ENCODE assay signal across 19 mouse cellular contexts in genomic region chr9:83079724-83080123, GRCm38 (mm10).
"Had no signal": no experiment of that assay in that cellular context is flagged by ENCODE, and none has a peak within 500 bp of the region (broad histone marks: within the 10 kb centered on the region; RNA-seq: fewer than 3 reads in every experiment).

No protein-coding gene starts in this region.

- H3K27ac ChIP-seq: midbrain, embryonic 10.5 days; midbrain, embryonic 12.5 days; neural tube, embryonic 13.5 days; neural tube, embryonic 15.5 days had no signal

- H3K36me3 ChIP-seq: midbrain, embryonic 10.5 days; midbrain, embryonic 12.5 days; neural tube, embryonic 13.5 days; neural tube, embryonic 15.5 days had no signal

- H3K27me3 ChIP-seq: midbrain, embryonic 12.5 days; neural tube, embryonic 13.5 days; neural tube, embryonic 15.5 days had no signal

- DNase-seq: lung, adult 18-20 months; lung, embryonic 14.5 days; lung, postnatal 10 days; lung, postnatal 4 days; midbrain, embryonic 14.5 days; retina, postnatal 1 day; right cerebral cortex, adult 18-20 months; right cerebral cortex, postnatal 25 days; right cerebral cortex, postnatal 4 days; spleen, adult 18-20 months; thymus, adult 18-20 months; thymus, postnatal 14 days; thymus, postnatal 36 days had no signal

- H3K4me2 ChIP-seq: lung, embryonic 14.5 days; midbrain, embryonic 12.5 days; neural tube, embryonic 13.5 days; neural tube, embryonic 15.5 days had no signal

- H3K4me1 ChIP-seq: midbrain, embryonic 12.5 days; neural tube, embryonic 13.5 days; neural tube, embryonic 15.5 days had no signal

- H3K4me3 ChIP-seq: midbrain, embryonic 10.5 days; midbrain, embryonic 12.5 days; myocyte; neural tube, embryonic 13.5 days; neural tube, embryonic 15.5 days had no signal

- H3K9me3 ChIP-seq: midbrain, embryonic 10.5 days; midbrain, embryonic 12.5 days; neural tube, embryonic 13.5 days; neural tube, embryonic 15.5 days had no signal

- ATAC-seq: midbrain, embryonic 16.5 days had no signal

- H3K9ac ChIP-seq: lung, embryonic 14.5 days; midbrain, embryonic 12.5 days; neural tube, embryonic 13.5 days; neural tube, embryonic 15.5 days had no signal
